Mouse (Mus musculus) cortical plate, adult 2 months (tissue): ENCODE data around the gene Ifrd2.

Experiments used
- CTCF ChIP-seq: fragments of 200-500 bp; IDR thresholded peaks from 2 replicates; pipeline ENCODE4 v1.5.1; 2011; ENCODE audit warnings: mild to moderate bottlenecking, control low read depth, low read length; ENCODE audit not compliant: insufficient read depth; ENCODE audit errors: extremely low read depth
- POLR2A ChIP-seq: fragments of 200-500 bp; IDR thresholded peaks from 2 replicates; pipeline ENCODE4 v1.6.1; 2011; ENCODE audit warnings: mild to moderate bottlenecking, low read length, control low read depth; ENCODE audit not compliant: insufficient read depth; ENCODE audit errors: extremely low read depth

GRCm38 (mm10) chr9:107615035-107615434 is 27.6 kb downstream of the Ifrd2 start:
- no peak for TF ChIP-seq CTCF
- no peak for TF ChIP-seq POLR2A
